Mouse (Mus musculus) C2C12 (cell line): ENCODE measurements around the gene Trem2. TPM values are rescaled to one million over a fixed set of nuclear protein-coding genes. Genes with fewer than 3 reads are reported as not detected.

Experiments used
- H3K27me3 ChIP-seq: one replicate; pipeline ENCODE4 v1.6.1; 2011; ENCODE audit not compliant: control insufficient read depth, insufficient read depth, insufficient read length
- H3K36me3 ChIP-seq: one replicate; pipeline ENCODE4 v1.6.1; 2011; ENCODE audit not compliant: control insufficient read depth, insufficient read depth
- H3K4me3 ChIP-seq: one replicate; pipeline ENCODE4 v1.5.1; 2011; ENCODE audit warnings: mild to moderate bottlenecking, control low read depth; ENCODE audit not compliant: poor library complexity, insufficient read depth, severe bottlenecking
- H3K79me2 ChIP-seq: one replicate; pipeline ENCODE4 v1.6.1; 2011; ENCODE audit not compliant: control insufficient read depth, insufficient read depth
- H3K79me3 ChIP-seq: one replicate; pipeline ENCODE4 v1.6.1; 2011; ENCODE audit warnings: low read depth, control low read depth
- H3ac ChIP-seq: one replicate; pipeline ENCODE3; 2011; ENCODE audit warnings: low read depth; ENCODE audit not compliant: control insufficient read depth, insufficient read length
- CEBPB ChIP-seq: IDR thresholded peaks from one replicate; pipeline ENCODE4 v1.6.1; 2011; ENCODE audit warnings: low read depth, mild to moderate bottlenecking, control low read depth, moderate library complexity
- CTCF ChIP-seq: IDR thresholded peaks from one replicate; pipeline ENCODE4 v1.5.1; 2011; ENCODE audit not compliant: control insufficient read depth, insufficient read depth, insufficient read length
- FOSL1 ChIP-seq: IDR thresholded peaks from one replicate; pipeline ENCODE4 v1.8.0; 2011; ENCODE audit warnings: mild to moderate bottlenecking, low read length; ENCODE audit not compliant: poor library complexity, insufficient read depth, severe bottlenecking
- MAX ChIP-seq: IDR thresholded peaks from one replicate; pipeline ENCODE4 v1.6.1; 2011; ENCODE audit warnings: mild to moderate bottlenecking, control low read depth
- MYOD1 ChIP-seq: IDR thresholded peaks from one replicate; pipeline ENCODE4 v1.6.1; 2011; ENCODE audit warnings: low read depth; ENCODE audit not compliant: control insufficient read depth, insufficient read length
- MYOG ChIP-seq: IDR thresholded peaks from one replicate; pipeline ENCODE4 v1.6.1; 2011; ENCODE audit not compliant: control insufficient read depth, insufficient read length; ENCODE audit errors: extremely low read depth
- USF1 ChIP-seq: IDR thresholded peaks from one replicate; pipeline ENCODE4 v1.6.1; 2011; ENCODE audit warnings: low read depth, mild to moderate bottlenecking, control low read depth, moderate library complexity
- polyA plus RNA-seq: library from polyadenylated mRNA; unstranded; fragments of >200 nt; fragmentation: generic; extraction: Trizol; gene quantifications from one replicate; pipeline ENCODE4 v1.2.1, GENCODE M21; 2012; ENCODE audit warnings: missing spikeins

The Trem2 gene
- polyA plus RNA-seq, 1 experiment: not detected

GRCm38 (mm10) chr17:48325093-48325492 is 21.1 kb upstream of the Trem2 start:
- Histone ChIP-seq H3ac (no peak overlapping the region), H3K79me2 (no peaks in the 10 kb centered on the region), H3K4me3 (no peak overlapping the region), H3K36me3 (no peaks in the 10 kb centered on the region), H3K27me3 (no peaks in the 10 kb centered on the region), H3K79me3 (no peaks in the 10 kb centered on the region)
- no peak for TF ChIP-seq FOSL1
- TF ChIP-seq USF1: no peak

GRCm38 (mm10) chr17:48325638-48326037 is 20.6 kb upstream of the Trem2 start:
- Histone ChIP-seq H3K79me2 (no peaks in the 10 kb centered on the region), H3ac (no peak overlapping the region), H3K79me3 (no peaks in the 10 kb centered on the region), H3K36me3 (no peaks in the 10 kb centered on the region), H3K4me3 (no peak overlapping the region), H3K27me3 (no peaks in the 10 kb centered on the region)
- TF ChIP-seq MYOG: no peak
- no peak for TF ChIP-seq MAX
- no peak for TF ChIP-seq CTCF
- no peak for TF ChIP-seq FOSL1
- no peak for TF ChIP-seq MYOD1

- Histone ChIP-seq H3K79me3 (no peaks in the 10 kb centered on the region), H3K79me2 (no peaks in the 10 kb centered on the region), H3ac (no peak overlapping the region), H3K36me3 (no peaks in the 10 kb centered on the region), H3K27me3 (no peaks in the 10 kb centered on the region), H3K4me3 (no peak overlapping the region)
- TF ChIP-seq MYOG (no peak), MAX (no peak), MYOD1 (no peak), USF1 (no peak), CEBPB (no peak)
These were observed 19.5 kb upstream of the Trem2 start for GRCm38 (mm10) chr17:48326656-48327055.

GRCm38 (mm10) chr17:48332524-48332923 is 13.7 kb upstream of the Trem2 start:
- no peak overlapping the region for H3ac ChIP-seq
- no peak overlapping the region for H3K4me3 ChIP-seq
- H3K79me2 ChIP-seq: no peaks in the 10 kb centered on the region
- no peaks in the 10 kb centered on the region for H3K79me3 ChIP-seq
- TF ChIP-seq MAX (no peak), USF1 (no peak), MYOG (no peak), MYOD1 (no peak), CEBPB (no peak), CTCF (no peak), FOSL1 (no peak)
- no peaks in the 10 kb centered on the region for H3K27me3 ChIP-seq
- no peaks in the 10 kb centered on the region for H3K36me3 ChIP-seq

- Histone ChIP-seq H3K27me3 (no peaks in the 10 kb centered on the region), H3ac (no peak overlapping the region), H3K36me3 (no peaks in the 10 kb centered on the region), H3K79me2 (no peaks in the 10 kb centered on the region), H3K4me3 (no peak overlapping the region), H3K79me3 (no peaks in the 10 kb centered on the region)
- TF ChIP-seq CEBPB (no peak), MYOG (no peak), FOSL1 (no peak), MYOD1 (no peak)
These were observed 12.0 kb upstream of the Trem2 start for GRCm38 (mm10) chr17:48334186-48334585.

- Histone ChIP-seq H3K36me3 (no peaks in the 10 kb centered on the region), H3K79me2 (no peaks in the 10 kb centered on the region), H3K4me3 (no peak overlapping the region), H3K79me3 (no peaks in the 10 kb centered on the region), H3K27me3 (no peaks in the 10 kb centered on the region), H3ac (no peak overlapping the region)
- TF ChIP-seq MYOG: no peak
- no peak for TF ChIP-seq FOSL1
- no peak for TF ChIP-seq MYOD1
- TF ChIP-seq MAX: no peak
- peak; percentile 77 for TF ChIP-seq CTCF
- no peak for TF ChIP-seq USF1
These were observed 9.3 kb upstream of the Trem2 start for GRCm38 (mm10) chr17:48336857-48337256.
